Mouse (Mus musculus) MEL (cell line): Measurements from ENCODE around the gene Nans.
A peak's percentile ranks its signal among the peaks of the same experiment; 100 is the strongest.

Experiments
- CTCF ChIP-seq, 3 experiments: IDR thresholded peaks in 2 of 3; conservative IDR thresholded peaks in 1 of 3; 2 replicates each; pipeline ENCODE4 v1.5.1; 2011 to 2012; ENCODE audit warnings: low read length in 3 of 3, low read depth in 2 of 3, mild to moderate bottlenecking in 2 of 3, improper control_type of control experiment in 1 of 3, inconsistent platforms in 1 of 3, mixed read lengths in 1 of 3, moderate library complexity in 1 of 3; ENCODE audit not compliant: control insufficient read depth in 1 of 3, insufficient read depth in 1 of 3, poor library complexity in 1 of 3, severe bottlenecking in 1 of 3
- HCFC1 ChIP-seq: IDR thresholded peaks from 2 replicates; pipeline ENCODE4 v1.6.1; 2012; ENCODE audit warnings: low read depth, mild to moderate bottlenecking, inconsistent platforms, low read length, improper control_type of control experiment, moderate library complexity
- POLR2A ChIP-seq, 2 experiments: IDR thresholded peaks; 2 replicates each; pipeline ENCODE4 v1.6.1; 2011 to 2012; ENCODE audit warnings: low read length in 2 of 2, mild to moderate bottlenecking in 2 of 2, control low read depth in 1 of 2, improper control_type of control experiment in 1 of 2, low read depth in 1 of 2, moderate library complexity in 1 of 2; ENCODE audit not compliant: control insufficient read depth in 1 of 2, insufficient read depth in 1 of 2, poor library complexity in 1 of 2
- POLR2AphosphoS5 ChIP-seq: IDR thresholded peaks from 2 replicates; pipeline ENCODE4 v1.6.1; 2012; ENCODE audit warnings: low read depth, borderline replicate concordance, mild to moderate bottlenecking, inconsistent platforms, low read length, moderate library complexity, mixed read lengths
- RAD21 ChIP-seq: IDR thresholded peaks from 2 replicates; pipeline ENCODE4 v1.6.1; 2011; ENCODE audit warnings: mild to moderate bottlenecking, low read depth, low read length, improper control_type of control experiment
- TCF12 ChIP-seq: IDR thresholded peaks from 2 replicates; pipeline ENCODE4 v1.6.1; 2014; ENCODE audit warnings: low read depth, mild to moderate bottlenecking, inconsistent platforms, low read length, improper control_type of control experiment, moderate library complexity

- no peak; a peak in 1 of 4 replicates for TF ChIP-seq POLR2A (IDR thresholded peaks at IDR 0.05; ENCODE audit: control insufficient read depth in 1 of 2, insufficient read depth in 1 of 2, low read depth in 1 of 2, low read length in 2 of 2, poor library complexity in 1 of 2)
- no peak for TF ChIP-seq POLR2AphosphoS5
- no peak for TF ChIP-seq CTCF (IDR thresholded peaks at IDR 0.05 in 2 of 3, conservative IDR thresholded peaks at IDR 0.05 in 1 of 3; ENCODE audit: control insufficient read depth in 1 of 3, insufficient read depth in 1 of 3, low read depth in 2 of 3, low read length in 3 of 3, poor library complexity in 1 of 3, severe bottlenecking in 1 of 3)
- no peak for TF ChIP-seq RAD21
- 0 out of 2 replicates have a peak, but pooled peaks have one; percentile 4 for TF ChIP-seq TCF12
- TF ChIP-seq HCFC1 = no peak
These were observed 14.8 kb downstream of the Nans start for GRCm38 (mm10) chr4:46503881-46504280.
